19 mouse cellular contexts compared by ENCODE assay signal in genomic region chr4:46806876-46807275, GRCm38 (mm10).
DNase-seq lines count a peak whose midpoint lies in the region; ATAC-seq lines count a peak whose summit lies in the region.
"Had no signal": no experiment of that assay in that cellular context is flagged by ENCODE, and none has a peak within 500 bp of the region (broad histone marks: within the 10 kb centered on the region; RNA-seq: fewer than 3 reads in every experiment).

No protein-coding gene starts in this region.

- no peaks in the 10 kb centered on the region for H3K9me3 ChIP-seq in midbrain, embryonic 16.5 days (replicated peaks; ENCODE audit: control insufficient read depth, low read length, poor library complexity, severe bottlenecking)
- H3K9me3 ChIP-seq in midbrain, embryonic 14.5 days (ENCODE audit: control insufficient read depth, low read length), result no peaks in the 10 kb centered on the region
- H3K9me3 ChIP-seq: liver, embryonic 15.5 days; neural tube, embryonic 15.5 days had no signal

- intact Hi-C loops in heart, postnatal 10 days (cut with DNase I), result no loop called here

- H3K36me3 ChIP-seq in midbrain, embryonic 16.5 days (ENCODE audit: control insufficient read depth, insufficient read depth, low read length), result peaks cover 5% of the 10 kb centered on the region; the same call in 1 of the 2 replicates
- peaks cover 3% of the 10 kb centered on the region; the same call in 1 of the 2 replicates for H3K36me3 ChIP-seq in midbrain, embryonic 14.5 days (ENCODE audit: control insufficient read depth, insufficient read depth, low read length)
- H3K36me3 ChIP-seq: liver, embryonic 15.5 days had no signal

- no peak overlapping the region for H3K9ac ChIP-seq in midbrain, embryonic 16.5 days (ENCODE audit: low read depth, low read length)
- H3K9ac ChIP-seq in midbrain, embryonic 14.5 days (replicated peaks; ENCODE audit: low read length), result no peak overlapping the region
- H3K9ac ChIP-seq: liver, embryonic 15.5 days; neural tube, embryonic 15.5 days had no signal

- H3K4me3 ChIP-seq in midbrain, embryonic 16.5 days (ENCODE audit: low read depth, low read length), result no peak overlapping the region
- no peak overlapping the region for H3K4me3 ChIP-seq in midbrain, embryonic 14.5 days (replicated peaks; ENCODE audit: low read depth, low read length)
- H3K4me3 ChIP-seq: liver, embryonic 15.5 days; neural tube, embryonic 15.5 days had no signal

- H3K27ac ChIP-seq in midbrain, embryonic 16.5 days (ENCODE audit: low read length), result no peak overlapping the region
- no peak overlapping the region for H3K27ac ChIP-seq in midbrain, embryonic 14.5 days (replicated peaks; ENCODE audit: low read depth, low read length)
- H3K27ac ChIP-seq: liver, embryonic 15.5 days; neural tube, embryonic 15.5 days had no signal

- peak; percentile 29 for DNase-seq in adrenal gland, postnatal 14 days
- DNase-seq in adrenal gland, adult 8-10 months, result no peak
- peak; percentile 29 for DNase-seq in heart, postnatal 4 days
- DNase-seq in heart, postnatal 10 days, result no peak
- DNase-seq in midbrain, embryonic 14.5 days, result no peak
- no peak for DNase-seq in lung, postnatal 4 days
- DNase-seq: cerebellum, adult 9-10 months; gastrocnemius, postnatal 10 days; kidney, adult 2 months; kidney, postnatal 25 days; lung, postnatal 36 days; right cerebral cortex, postnatal 14 days; thymus, postnatal 36 days had no signal

- H3K4me1 ChIP-seq in midbrain, embryonic 16.5 days (ENCODE audit: control insufficient read depth, insufficient read depth, low read length), result no peaks in the 10 kb centered on the region
- H3K4me1 ChIP-seq in midbrain, embryonic 14.5 days (ENCODE audit: control insufficient read depth, insufficient read depth, low read length), result no peaks in the 10 kb centered on the region
- H3K4me1 ChIP-seq: liver, embryonic 15.5 days; neural tube, embryonic 15.5 days had no signal

- WGBS in midbrain, embryonic 16.5 days, result 71% methylated on average over 1 of the region's 1 CpGs
- 91% methylated on average over 1 of the region's 1 CpGs for WGBS in midbrain, embryonic 14.5 days

- H3K27me3 ChIP-seq in midbrain, embryonic 16.5 days (ENCODE audit: control insufficient read depth, insufficient read depth, low read depth, low read length), result no peaks in the 10 kb centered on the region
- no peaks in the 10 kb centered on the region for H3K27me3 ChIP-seq in midbrain, embryonic 14.5 days (ENCODE audit: control insufficient read depth, insufficient read depth, low read length)
- H3K27me3 ChIP-seq: liver, embryonic 15.5 days; neural tube, embryonic 15.5 days had no signal

- peak; percentile 22; the same call in 1 of the 2 replicates for ATAC-seq in midbrain, embryonic 16.5 days
- ATAC-seq in midbrain, embryonic 14.5 days (ENCODE audit: low FRiP score, low TSS enrichment), result no peak
- ATAC-seq in megakaryocyte-erythroid progenitor cell, adult 5-6 weeks (replicated peaks; ENCODE audit: low FRiP score, low TSS enrichment, poor library complexity, severe bottlenecking), result peak; percentile 83
- ATAC-seq: forebrain, embryonic 16.5 days; Patski had no signal

- no peak overlapping the region for H3K4me2 ChIP-seq in midbrain, embryonic 16.5 days (ENCODE audit: low read length)
- H3K4me2 ChIP-seq in midbrain, embryonic 14.5 days (ENCODE audit: low read length), result no peak overlapping the region
- H3K4me2 ChIP-seq: liver, embryonic 15.5 days; neural tube, embryonic 15.5 days had no signal

Comparison
In these comparisons a context has a peak if more than half of its experiments do, and no peak if none do; other contexts are left out.
1. DNase-seq: peak in adrenal gland, postnatal 14 days (single experiment) and heart, postnatal 4 days (single experiment); none in adrenal gland, adult 8-10 months (single experiment), heart, postnatal 10 days (0 of 2), midbrain, embryonic 14.5 days (single experiment) and lung, postnatal 4 days (0 of 2).